Mouse (Mus musculus) embryonic facial prominence, embryonic 13.5 days (tissue): Measurements from ENCODE around the gene Ttc22. TPM values are rescaled to one million over a fixed set of nuclear protein-coding genes. Genes with fewer than 3 reads are reported as not detected.

Source experiments
- ATAC-seq: fragments of 200-750 bp; cut with Nextera tagmentation; 2 replicates; pipeline ENCODE4 v1.8.0; 2017; ENCODE audit warnings: low read depth; ENCODE audit not compliant: insufficient number of reproducible peaks, insufficient read depth, low FRiP score, low TSS enrichment
- H3K27ac ChIP-seq: fragments of 300-500 bp; sonication (generic); 2 replicates; pipeline ENCODE4 v1.5.1; 2015; ENCODE audit warnings: moderate library complexity, mild to moderate bottlenecking, inconsistent platforms
- H3K27me3 ChIP-seq: fragments of 300-500 bp; sonication (generic); 2 replicates; pipeline ENCODE4 v1.6.1; 2015; ENCODE audit warnings: mild to moderate bottlenecking, inconsistent platforms
- H3K36me3 ChIP-seq: fragments of 300-500 bp; sonication (generic); 2 replicates; pipeline ENCODE4 v1.6.1; 2015; ENCODE audit warnings: mild to moderate bottlenecking, inconsistent platforms
- H3K4me1 ChIP-seq: fragments of 300-500 bp; sonication (generic); 2 replicates; pipeline ENCODE4 v1.6.1; 2015; ENCODE audit warnings: inconsistent platforms
- H3K4me2 ChIP-seq: fragments of 300-500 bp; sonication (generic); 2 replicates; pipeline ENCODE4 v1.6.1; 2015; ENCODE audit warnings: moderate library complexity, mild to moderate bottlenecking, inconsistent platforms
- H3K4me3 ChIP-seq: fragments of 300-500 bp; sonication (generic); 2 replicates; pipeline ENCODE4 v1.5.1; 2015; ENCODE audit warnings: mild to moderate bottlenecking, inconsistent platforms
- H3K9ac ChIP-seq: fragments of 300-500 bp; sonication (generic); 2 replicates; pipeline ENCODE4 v1.6.1; 2015; ENCODE audit warnings: mild to moderate bottlenecking, inconsistent platforms
- H3K9me3 ChIP-seq: fragments of 300-500 bp; sonication (generic); 2 replicates; pipeline ENCODE4 v1.6.1; 2016; ENCODE audit warnings: inconsistent platforms
- WGBS: fragments of 180-500 bp; shearing (Covaris S2); methylation state at CpG from one replicate; pipeline ENCODE4 v1.1.7; 2015; ENCODE audit warnings: mixed read lengths; 5-methylcytosine and 5-hydroxymethylcytosine counted together
- polyA plus RNA-seq: library from polyadenylated mRNA; unstranded; fragments of >200 nt; fragmentation: Nextera tagmentation; extraction: Ambion mirVana; gene quantifications from 2 replicates; pipeline ENCODE4 v1.2.1, GENCODE M21; 2015

Ttc22 gene
- polyA plus RNA-seq, 1 experiment from 2014 or later, result 1.8 TPM

- peaks cover 46% of the 10 kb centered on the region for H3K27me3 ChIP-seq
- H3K9ac ChIP-seq, result no peak overlapping the region
- peaks cover 20% of the 10 kb centered on the region for H3K4me1 ChIP-seq
- WGBS, result 80% methylated on average over 4 of the region's 4 CpGs
- no peaks in the 10 kb centered on the region for H3K9me3 ChIP-seq
- H3K27ac ChIP-seq, result no peak overlapping the region
- no peak overlapping the region for H3K4me2 ChIP-seq
- H3K4me3 ChIP-seq, result no peak overlapping the region
- ATAC-seq, result no peak
- H3K36me3 ChIP-seq, result no peaks in the 10 kb centered on the region
Measured at GRCm38 (mm10) chr4:106618898-106619297, 3.3 kb upstream of the Ttc22 start.

DNA sequence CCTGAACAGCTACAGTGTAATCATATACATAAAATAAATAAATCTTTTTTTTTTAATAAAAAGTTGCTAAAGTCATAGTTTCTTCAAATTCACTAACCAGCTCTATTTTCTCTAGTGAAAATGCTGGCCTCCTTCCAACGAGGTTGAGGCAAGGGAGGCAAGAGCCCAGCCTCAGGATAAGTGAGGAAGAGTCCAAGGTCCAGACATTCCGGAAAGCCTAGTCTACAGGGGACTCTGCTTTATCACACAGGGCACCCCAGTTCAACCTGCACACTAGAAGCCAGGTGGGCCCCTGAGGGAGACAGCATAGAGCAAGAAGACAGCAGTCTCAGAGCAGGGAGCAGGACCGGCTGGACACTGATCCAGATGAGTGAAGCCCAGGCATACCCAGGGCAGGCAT, 804 bp upstream of the Ttc22 start:
- Histone ChIP-seq H3K27ac (no peak overlapping the region), H3K4me3 (no peak overlapping the region), H3K9me3 (no peaks in the 10 kb centered on the region), H3K36me3 (no peaks in the 10 kb centered on the region), H3K4me1 (peaks cover 14% of the 10 kb centered on the region), H3K9ac (no peak overlapping the region), H3K4me2 (no peak overlapping the region), H3K27me3 (peaks cover 64% of the 10 kb centered on the region)
- ATAC-seq, result no peak
- WGBS, result 70% methylated on average over 3 of the region's 3 CpGs

DNA sequence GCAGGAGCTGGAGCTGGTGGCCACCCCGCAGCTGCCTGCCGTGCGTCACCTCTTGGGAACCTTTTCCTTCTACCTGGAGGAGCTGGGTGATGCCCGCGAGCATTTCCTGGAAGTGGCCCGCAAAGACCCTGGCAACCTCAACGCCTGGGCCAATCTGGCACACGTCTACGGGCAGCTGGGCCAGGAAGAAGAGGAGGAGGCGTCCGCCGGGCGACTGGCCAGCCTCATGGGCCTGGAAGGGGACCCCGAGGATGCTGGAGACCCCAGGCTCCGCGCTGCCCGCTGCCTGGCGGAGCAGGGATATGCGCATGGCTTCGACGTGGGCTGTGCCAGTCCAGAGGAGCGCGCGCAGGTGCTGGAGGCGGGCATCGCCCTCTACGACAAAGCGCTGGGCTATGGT, 480 bp downstream of the Ttc22 start:
- Histone ChIP-seq H3K9me3 (no peaks in the 10 kb centered on the region), H3K27ac (no peak overlapping the region), H3K4me2 (peak overlapping the region; percentile 36), H3K4me1 (0 out of 2 replicates have a peak, but pooled peaks cover 7% of the 10 kb centered on the region), H3K4me3 (0 out of 2 replicates have a peak overlapping the region, but pooled peaks have one; percentile 10), H3K27me3 (peaks cover 59% of the 10 kb centered on the region), H3K36me3 (no peaks in the 10 kb centered on the region), H3K9ac (0 out of 2 replicates have a peak overlapping the region, but pooled peaks have one; percentile 6)
- ATAC-seq, result no peak
- 35% methylated on average over 28 of the region's 28 CpGs for WGBS

DNA sequence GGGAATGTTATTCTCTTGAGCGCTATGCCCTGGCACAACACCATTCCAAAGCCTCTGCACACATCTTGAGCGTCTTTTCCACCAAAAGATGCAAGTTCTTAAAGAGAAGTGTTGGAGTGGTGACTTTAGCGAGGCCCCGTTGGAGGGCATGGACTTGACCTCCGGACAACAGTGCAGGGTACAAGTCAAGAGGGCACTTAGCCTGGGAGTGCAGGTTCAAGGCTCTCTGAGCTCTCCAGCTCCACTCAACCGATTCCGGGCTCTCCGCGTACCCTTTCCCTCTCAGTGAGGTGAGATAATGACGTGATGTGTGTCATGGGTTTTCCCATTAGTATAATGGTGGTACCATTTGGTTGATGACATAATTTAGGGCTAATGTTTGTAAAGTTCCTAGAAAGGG, 2.0 kb downstream of the Ttc22 start:
- H3K36me3 ChIP-seq, result no peaks in the 10 kb centered on the region
- peaks cover 55% of the 10 kb centered on the region for H3K27me3 ChIP-seq
- no peak overlapping the region for H3K4me3 ChIP-seq

DNA sequence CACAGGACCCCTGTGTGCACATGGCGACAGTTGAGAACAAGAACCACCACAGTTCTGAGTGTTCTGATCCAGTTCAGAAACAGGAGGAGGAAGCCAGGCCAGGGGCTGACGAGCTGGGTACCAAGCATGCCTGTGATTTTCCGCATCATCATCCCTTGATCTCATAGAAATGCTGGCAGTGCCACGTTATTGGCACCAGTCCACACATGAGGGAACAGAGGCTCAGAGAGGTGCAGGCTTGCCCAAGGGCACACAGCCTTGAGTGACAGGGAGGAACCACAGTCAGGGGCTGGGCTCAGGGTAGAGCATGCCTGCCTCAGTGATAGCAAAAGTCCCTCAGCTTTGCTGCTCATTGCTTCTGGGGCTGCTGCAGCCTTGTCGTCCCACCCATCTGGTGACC, 5.6 kb downstream of the Ttc22 start:
- Histone ChIP-seq H3K4me1 (peaks cover 28% of the 10 kb centered on the region), H3K9me3 (no peaks in the 10 kb centered on the region), H3K27ac (no peak overlapping the region), H3K9ac (no peak overlapping the region), H3K4me2 (no peak overlapping the region), H3K4me3 (no peak overlapping the region), H3K27me3 (peaks cover 35% of the 10 kb centered on the region), H3K36me3 (no peaks in the 10 kb centered on the region)
- ATAC-seq, result no peak
- WGBS, result 61% methylated on average over 5 of the region's 5 CpGs

More for the DNA sequence above, 2.0 kb downstream of the Ttc22 start:
- no peak overlapping the region for H3K4me2 ChIP-seq
- no peak overlapping the region for H3K9ac ChIP-seq
- no peak for ATAC-seq
- H3K27ac ChIP-seq, result no peak overlapping the region
- WGBS, result 92% methylated on average over 10 of the region's 10 CpGs
- H3K9me3 ChIP-seq, result no peaks in the 10 kb centered on the region
- H3K4me1 ChIP-seq, result 0 out of 2 replicates have a peak, but pooled peaks cover 7% of the 10 kb centered on the region

DNA sequence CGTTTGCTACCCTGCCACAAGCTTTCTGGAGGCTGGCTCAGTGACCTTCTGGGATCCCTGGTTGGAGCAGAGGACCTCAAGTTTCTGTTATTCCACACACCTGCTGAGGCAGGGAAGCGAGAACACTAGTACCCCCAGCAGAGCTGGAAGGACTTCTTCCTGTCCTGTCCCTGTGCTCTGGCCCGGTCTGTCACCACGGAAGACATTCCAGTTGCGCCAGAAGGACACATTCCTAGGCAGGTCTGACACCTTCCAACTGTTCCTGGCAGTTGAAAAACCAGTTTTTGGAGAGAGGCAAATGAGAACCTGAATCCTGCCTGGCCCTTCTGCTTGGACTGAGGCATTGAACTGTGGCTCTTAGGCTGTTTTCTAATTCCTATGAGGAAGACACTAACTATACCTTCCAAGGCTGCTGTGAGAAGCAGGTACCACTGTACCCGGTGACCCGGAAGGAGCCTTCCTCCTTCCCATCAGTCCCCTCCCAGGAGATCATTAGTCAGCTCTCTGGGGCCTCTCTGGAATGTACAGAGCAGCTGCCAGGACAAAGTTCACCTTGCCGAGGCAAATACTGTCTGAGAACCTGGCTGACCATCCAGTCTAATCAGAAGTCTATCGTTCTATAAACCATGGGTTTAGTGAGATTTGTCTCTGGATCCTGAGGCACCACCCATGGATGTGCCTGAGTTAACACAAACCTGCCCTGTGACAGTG, 6.6 kb downstream of the Ttc22 start:
- ATAC-seq, result no peak
- Histone ChIP-seq H3K4me2 (no peak overlapping the region), H3K36me3 (no peaks in the 10 kb centered on the region), H3K27ac (no peak overlapping the region), H3K9ac (no peak overlapping the region), H3K4me3 (no peak overlapping the region), H3K9me3 (no peaks in the 10 kb centered on the region), H3K27me3 (peaks cover 25% of the 10 kb centered on the region), H3K4me1 (peaks cover 38% of the 10 kb centered on the region)
- WGBS, result 47% methylated on average over 9 of the region's 9 CpGs

DNA sequence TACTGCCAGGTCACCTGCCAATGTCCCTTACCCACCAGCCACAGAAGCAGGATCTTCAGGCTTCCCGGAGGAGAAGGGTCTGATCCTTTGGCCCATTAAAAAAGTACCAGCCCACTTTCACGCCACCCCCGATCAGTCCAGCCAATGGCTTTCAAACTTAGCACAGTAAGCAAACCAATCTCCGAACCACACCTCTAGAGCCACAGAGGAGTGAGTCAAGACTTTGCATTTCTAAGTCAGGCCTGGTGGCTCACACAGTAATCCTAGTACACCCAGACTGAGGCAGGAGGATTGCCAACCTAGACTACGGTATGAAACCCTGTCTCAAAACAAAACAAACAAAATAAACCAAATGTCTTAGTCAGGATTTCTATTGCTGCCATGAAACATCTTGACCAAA, 7.1 kb downstream of the Ttc22 start:
- ATAC-seq, result no peak
- Histone ChIP-seq H3K9ac (no peak overlapping the region), H3K4me2 (no peak overlapping the region), H3K27ac (no peak overlapping the region), H3K9me3 (no peaks in the 10 kb centered on the region), H3K27me3 (peaks cover 19% of the 10 kb centered on the region), H3K36me3 (no peaks in the 10 kb centered on the region), H3K4me1 (peaks cover 43% of the 10 kb centered on the region), H3K4me3 (no peak overlapping the region)
- 72% methylated on average over 5 of the region's 5 CpGs for WGBS

GRCm38 (mm10) chr4:106630333-106631220, 8.3 kb downstream of the Ttc22 start:
- Histone ChIP-seq H3K4me3 (no peak overlapping the region; the same call in 1 of the 2 replicates), H3K27ac (peak overlapping the region; percentile 72), H3K9ac (peak overlapping the region; percentile 55; the same call in 1 of the 2 replicates), H3K4me1 (peaks cover 43% of the 10 kb centered on the region), H3K27me3 (peaks cover 7% of the 10 kb centered on the region), H3K9me3 (no peaks in the 10 kb centered on the region), H3K4me2 (peak overlapping the region; percentile 37), H3K36me3 (no peaks in the 10 kb centered on the region)
- 18% methylated on average over 14 of the region's 14 CpGs for WGBS
- ATAC-seq, result peak; percentile 70

DNA sequence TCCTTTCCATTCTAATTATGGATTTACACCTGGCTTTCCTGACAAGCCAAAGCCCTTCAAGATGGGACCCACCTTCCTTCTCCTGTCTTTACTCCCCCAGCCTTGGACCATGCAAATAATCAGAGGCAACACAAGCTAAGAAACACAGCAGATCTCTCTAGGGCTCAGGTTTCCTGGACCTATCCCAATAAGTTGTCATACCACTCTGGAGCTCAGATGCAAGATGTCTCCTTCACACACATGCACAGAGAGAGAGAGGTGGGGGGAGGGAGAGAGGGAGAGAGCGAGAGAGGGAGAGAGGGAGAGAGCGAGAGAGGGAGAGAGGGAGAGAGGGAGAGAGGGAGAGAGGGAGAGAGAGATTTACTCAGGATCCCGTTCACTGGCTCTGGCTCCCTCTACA, 10.1 kb downstream of the Ttc22 start:
- no peak for ATAC-seq
- Histone ChIP-seq H3K9me3 (no peaks in the 10 kb centered on the region), H3K4me2 (no peak overlapping the region), H3K4me3 (no peak overlapping the region), H3K27me3 (peaks cover 10% of the 10 kb centered on the region), H3K4me1 (peaks cover 43% of the 10 kb centered on the region), H3K9ac (no peak overlapping the region), H3K27ac (peak overlapping the region; percentile 90), H3K36me3 (no peaks in the 10 kb centered on the region)
- 22% methylated on average over 2 of the region's 3 CpGs for WGBS

DNA sequence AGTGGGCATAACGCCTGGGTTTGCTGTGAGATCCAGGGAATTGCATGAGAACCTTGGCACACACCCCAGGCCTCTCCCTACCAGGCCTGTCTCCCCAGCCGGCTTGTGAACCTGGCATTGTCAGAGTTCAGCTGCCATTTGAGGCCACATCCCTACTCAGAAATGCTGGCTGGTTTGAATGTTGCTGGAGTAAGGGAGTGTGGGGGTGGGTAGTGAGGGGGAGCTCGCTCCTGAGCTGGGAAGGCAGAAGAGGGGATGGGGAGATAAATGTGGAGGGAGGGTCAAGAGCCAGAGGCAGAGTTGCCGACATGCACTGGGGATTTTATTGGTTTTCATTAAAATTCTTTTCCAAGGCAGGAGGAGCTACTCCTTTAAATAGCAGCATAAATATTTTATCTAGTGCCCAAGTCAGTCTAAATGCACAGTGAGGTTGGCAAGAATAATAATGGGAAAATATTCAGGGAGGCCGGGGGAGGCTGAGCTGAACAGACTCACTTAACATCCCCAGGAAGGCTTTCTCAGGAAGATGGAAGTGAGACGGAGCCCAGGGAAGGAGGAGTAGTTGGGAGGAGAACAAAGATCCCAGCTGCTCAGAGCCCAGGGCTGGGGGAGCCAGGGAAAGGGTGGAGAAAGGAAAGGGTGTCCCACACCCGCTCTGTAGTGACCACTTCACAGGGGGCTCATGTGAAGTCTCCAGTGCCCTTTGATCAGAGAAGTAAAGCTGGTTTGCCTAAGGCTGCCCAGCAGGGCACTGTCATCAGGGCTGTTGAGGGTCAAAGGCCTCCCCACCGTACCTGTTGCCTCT, 11.3 kb downstream of the Ttc22 start:
- peak overlapping the region; percentile 22 for H3K4me2 ChIP-seq
- no peak for ATAC-seq
- no peak overlapping the region for H3K4me3 ChIP-seq
- peaks cover 43% of the 10 kb centered on the region for H3K4me1 ChIP-seq
- H3K9ac ChIP-seq, result peak overlapping the region; percentile 32; the same call in 1 of the 2 replicates
- H3K27me3 ChIP-seq, result peaks cover 10% of the 10 kb centered on the region
- H3K36me3 ChIP-seq, result no peaks in the 10 kb centered on the region
- WGBS, result 24% methylated on average over 8 of the region's 8 CpGs
- no peaks in the 10 kb centered on the region for H3K9me3 ChIP-seq
- peak overlapping the region; percentile 90 for H3K27ac ChIP-seq

- WGBS, result 45% methylated on average over 9 of the region's 9 CpGs
- Histone ChIP-seq H3K4me1 (peaks cover 43% of the 10 kb centered on the region), H3K4me2 (peak overlapping the region; percentile 22; the same call in 1 of the 2 replicates), H3K27ac (peak overlapping the region; percentile 90), H3K36me3 (no peaks in the 10 kb centered on the region), H3K9ac (no peak overlapping the region), H3K27me3 (peaks cover 11% of the 10 kb centered on the region), H3K9me3 (no peaks in the 10 kb centered on the region), H3K4me3 (no peak overlapping the region)
- no peak for ATAC-seq
Measured at GRCm38 (mm10) chr4:106634086-106634479, 11.9 kb downstream of the Ttc22 start.
